Mouse (Mus musculus): ENCODE data around the gene Tmem253. TPM values are rescaled to one million over a fixed set of nuclear protein-coding genes. Genes with fewer than 3 reads are reported as not detected.
A peak's percentile ranks its signal among the peaks of the same experiment; 100 is the strongest.

The Tmem253 gene
- 0.62 and 2.0 TPM in 2 replicates for polyA plus RNA-seq (2014; fragmentation: Nextera tagmentation; extraction: Ambion mirVana)

DNA sequence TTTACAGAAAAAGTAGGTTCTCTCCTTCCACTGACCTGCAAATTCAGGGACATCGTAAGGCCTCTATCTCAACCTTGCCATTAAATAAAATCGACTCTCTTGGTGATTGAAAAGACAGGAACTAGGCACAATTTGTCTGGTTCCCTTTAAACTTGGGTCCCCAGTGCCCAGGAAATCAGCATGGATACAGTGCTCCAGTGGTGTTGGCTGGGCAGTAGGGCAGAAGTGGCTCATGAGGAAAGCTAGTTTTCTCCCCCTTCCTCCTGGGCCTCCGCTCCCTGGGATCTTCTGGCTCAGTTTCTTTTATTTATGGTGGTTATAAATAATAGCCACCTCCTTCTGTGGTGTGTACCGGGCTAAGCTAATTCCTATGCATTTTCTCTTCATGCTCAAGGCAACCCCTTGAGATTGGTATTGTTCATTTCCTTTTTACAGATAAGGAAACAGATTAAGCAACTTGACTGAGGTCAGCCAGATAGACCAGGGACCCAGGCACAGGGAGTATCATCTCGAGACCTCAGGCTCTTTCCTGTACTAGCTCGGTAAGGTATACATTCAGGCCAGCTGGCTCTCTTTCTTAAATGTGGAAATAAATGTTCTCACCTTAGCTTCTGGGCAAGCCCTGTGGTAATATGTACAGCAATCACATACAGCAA lies at the start of gene Tmem253:
Gene Tmem253 (plus strand): TSS at position 214 of the 656 bp plus-strand sequence.
- Histone ChIP-seq H3K4me3 (ENCODE audit: low read depth, low read length) (peak within 1 kb of the TSS; percentile 57), H3K27ac (ENCODE audit: low read length) (peak within 1 kb of the TSS; percentile 87), H3K27me3 (ENCODE audit: control insufficient read depth, insufficient read depth, low read length) (no peaks in the 10 kb centered on the region), H3K36me3 (ENCODE audit: control insufficient read depth, insufficient read depth, low read length) (no peaks in the 10 kb centered on the region), H3K9me3 (ENCODE audit: control insufficient read depth, low read depth, low read length) (no peaks in the 10 kb centered on the region), H3K4me1 (ENCODE audit: control insufficient read depth, insufficient read depth, low read length) (peaks cover 29% of the 10 kb centered on the region), H3K4me2 (replicated peaks; ENCODE audit: low read depth, low read length) (peak within 1 kb of the TSS; percentile 69), H3K9ac (replicated peaks; ENCODE audit: low read depth, low read length) (peak within 1 kb of the TSS; percentile 83)
- WGBS = 15% methylated on average over 6 of the region's 6 CpGs
- ATAC-seq (ENCODE audit: insufficient number of reproducible peaks, insufficient read depth, low FRiP score, low read depth) = no peak

DNA sequence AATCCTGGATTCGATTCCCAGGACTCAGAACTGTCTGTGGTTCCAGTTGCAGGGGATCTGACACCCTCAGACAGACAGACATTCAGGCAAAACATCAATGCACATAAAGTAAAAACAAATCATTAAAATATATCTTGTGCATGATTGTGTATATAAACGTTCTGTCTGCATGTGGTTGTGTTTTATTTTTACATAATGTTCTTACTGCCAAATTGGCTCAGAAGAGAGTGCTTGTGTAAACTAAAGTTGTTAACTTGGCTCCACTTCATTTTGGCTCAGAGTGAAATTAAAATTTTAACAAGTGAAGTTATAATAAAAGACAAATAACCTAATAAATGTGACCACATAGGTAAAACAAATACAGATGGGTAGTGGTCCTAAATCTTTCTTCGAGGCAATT lies 48.1 kb upstream of the Tmem253 start:
- ATAC-seq (ENCODE audit: insufficient number of reproducible peaks, insufficient read depth, low FRiP score, low read depth) = no peak
- Histone ChIP-seq H3K4me1 (ENCODE audit: control insufficient read depth, insufficient read depth, low read length) (no peaks in the 10 kb centered on the region), H3K27me3 (ENCODE audit: control insufficient read depth, insufficient read depth, low read length) (no peaks in the 10 kb centered on the region), H3K27ac (ENCODE audit: low read length) (no peak overlapping the region), H3K36me3 (ENCODE audit: control insufficient read depth, insufficient read depth, low read length) (no peaks in the 10 kb centered on the region), H3K4me2 (replicated peaks; ENCODE audit: low read depth, low read length) (no peak overlapping the region), H3K9me3 (ENCODE audit: control insufficient read depth, low read depth, low read length) (no peaks in the 10 kb centered on the region), H3K9ac (replicated peaks; ENCODE audit: low read depth, low read length) (no peak overlapping the region), H3K4me3 (ENCODE audit: low read depth, low read length) (no peak overlapping the region)
- 68% methylated on average over 3 of the region's 3 CpGs for WGBS

DNA sequence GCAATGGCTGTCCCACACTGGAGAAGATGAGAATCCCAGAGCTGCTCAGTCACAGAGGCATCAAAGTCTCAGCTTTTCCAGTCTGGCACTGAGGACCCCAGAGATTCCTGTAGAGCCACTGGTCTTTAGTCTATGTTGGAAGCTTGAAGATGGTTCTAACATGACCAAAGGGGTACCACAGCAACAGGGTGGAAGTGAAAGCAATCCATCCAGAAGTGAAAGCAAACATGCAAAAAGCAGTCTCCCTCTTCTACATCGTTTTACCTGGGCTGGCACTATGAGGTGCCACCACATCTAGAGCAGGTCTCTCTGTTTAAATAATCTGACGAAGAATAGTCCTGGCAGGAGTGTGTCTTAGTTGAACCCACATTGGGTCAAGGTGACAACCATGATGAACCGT lies 36.2 kb upstream of the Tmem253 start:
- no peak overlapping the region for H3K9ac ChIP-seq (replicated peaks; ENCODE audit: low read depth, low read length)
- H3K27ac ChIP-seq (ENCODE audit: low read length) = no peak overlapping the region
- H3K36me3 ChIP-seq (ENCODE audit: control insufficient read depth, insufficient read depth, low read length) = no peaks in the 10 kb centered on the region
- no peaks in the 10 kb centered on the region for H3K9me3 ChIP-seq (ENCODE audit: control insufficient read depth, low read depth, low read length)
- 83% methylated on average over 3 of the region's 3 CpGs for whole genome bisulfite sequencing
- no peak for ATAC-seq (ENCODE audit: insufficient number of reproducible peaks, insufficient read depth, low FRiP score, low read depth)
- H3K4me3 ChIP-seq (ENCODE audit: low read depth, low read length) = no peak overlapping the region
- no peaks in the 10 kb centered on the region for H3K27me3 ChIP-seq (ENCODE audit: control insufficient read depth, insufficient read depth, low read length)
- H3K4me2 ChIP-seq (replicated peaks; ENCODE audit: low read depth, low read length) = no peak overlapping the region
- H3K4me1 ChIP-seq (ENCODE audit: control insufficient read depth, insufficient read depth, low read length) = peaks cover 2% of the 10 kb centered on the region; the same call in 1 of the 2 replicates

DNA sequence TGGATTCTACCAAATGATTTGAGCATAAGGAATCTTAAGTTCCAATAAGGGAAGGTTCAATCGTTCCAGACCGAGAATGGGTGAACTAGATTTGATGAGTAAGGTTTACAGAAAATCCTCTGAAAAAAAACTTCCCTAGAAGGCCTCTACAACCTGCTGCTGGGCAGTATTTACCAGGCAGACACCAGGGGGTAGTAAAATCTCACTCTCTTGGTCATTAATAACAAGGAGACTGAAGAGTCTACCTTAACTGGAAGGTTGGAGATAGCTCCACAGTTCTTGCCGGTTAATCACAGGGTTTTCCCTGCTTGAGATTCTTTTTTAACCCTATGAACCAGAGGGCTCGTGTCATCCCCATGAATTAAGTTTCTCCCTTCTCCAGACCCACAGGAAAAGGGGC lies 32.2 kb upstream of the Tmem253 start:
- ATAC-seq (ENCODE audit: insufficient number of reproducible peaks, insufficient read depth, low FRiP score, low read depth) = no peak

DNA sequence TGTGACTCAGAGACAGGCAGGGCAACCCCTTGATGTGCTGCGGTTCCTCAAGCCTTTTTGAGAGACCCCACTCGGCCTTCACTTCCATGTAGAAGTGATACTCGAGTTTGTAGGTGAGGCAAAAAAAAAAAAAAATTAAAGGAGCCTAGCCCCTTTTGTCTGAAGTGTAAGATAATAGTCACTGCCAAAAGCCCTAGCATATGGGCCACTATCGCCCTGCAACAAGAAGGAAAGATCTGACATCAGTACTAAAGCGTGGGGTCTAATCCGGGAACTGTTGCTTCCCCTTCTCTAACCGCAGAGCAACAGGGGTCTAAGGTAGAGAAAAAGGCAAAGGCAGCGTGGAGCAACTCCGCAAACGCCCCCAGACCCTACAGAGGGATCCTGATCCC lies 31.6 kb upstream of the Tmem253 start:
- Histone ChIP-seq H3K36me3 (ENCODE audit: control insufficient read depth, insufficient read depth, low read length) (peaks cover 15% of the 10 kb centered on the region), H3K27ac (ENCODE audit: low read length) (peak overlapping the region; percentile 96; the same call in 1 of the 2 replicates), H3K4me1 (ENCODE audit: control insufficient read depth, insufficient read depth, low read length) (peaks cover 12% of the 10 kb centered on the region), H3K4me3 (ENCODE audit: low read depth, low read length) (peak overlapping the region; percentile 60), H3K9ac (replicated peaks; ENCODE audit: low read depth, low read length) (peak overlapping the region; percentile 77), H3K9me3 (ENCODE audit: control insufficient read depth, low read depth, low read length) (no peaks in the 10 kb centered on the region), H3K4me2 (replicated peaks; ENCODE audit: low read depth, low read length) (peak overlapping the region; percentile 79), H3K27me3 (ENCODE audit: control insufficient read depth, insufficient read depth, low read length) (no peaks in the 10 kb centered on the region)
- ATAC-seq (ENCODE audit: insufficient number of reproducible peaks, insufficient read depth, low FRiP score, low read depth) = no peak
- 19% methylated on average over 10 of the region's 10 CpGs for WGBS

More for the DNA sequence above, 32.2 kb upstream of the Tmem253 start:
- Histone ChIP-seq H3K36me3 (ENCODE audit: control insufficient read depth, insufficient read depth, low read length) (peaks cover 10% of the 10 kb centered on the region), H3K27ac (ENCODE audit: low read length) (no peak overlapping the region), H3K27me3 (ENCODE audit: control insufficient read depth, insufficient read depth, low read length) (no peaks in the 10 kb centered on the region), H3K4me3 (ENCODE audit: low read depth, low read length) (no peak overlapping the region), H3K9me3 (ENCODE audit: control insufficient read depth, low read depth, low read length) (no peaks in the 10 kb centered on the region), H3K9ac (replicated peaks; ENCODE audit: low read depth, low read length) (no peak overlapping the region), H3K4me2 (replicated peaks; ENCODE audit: low read depth, low read length) (no peak overlapping the region), H3K4me1 (ENCODE audit: control insufficient read depth, insufficient read depth, low read length) (peaks cover 12% of the 10 kb centered on the region)
- WGBS = 64% methylated on average over 4 of the region's 4 CpGs

DNA sequence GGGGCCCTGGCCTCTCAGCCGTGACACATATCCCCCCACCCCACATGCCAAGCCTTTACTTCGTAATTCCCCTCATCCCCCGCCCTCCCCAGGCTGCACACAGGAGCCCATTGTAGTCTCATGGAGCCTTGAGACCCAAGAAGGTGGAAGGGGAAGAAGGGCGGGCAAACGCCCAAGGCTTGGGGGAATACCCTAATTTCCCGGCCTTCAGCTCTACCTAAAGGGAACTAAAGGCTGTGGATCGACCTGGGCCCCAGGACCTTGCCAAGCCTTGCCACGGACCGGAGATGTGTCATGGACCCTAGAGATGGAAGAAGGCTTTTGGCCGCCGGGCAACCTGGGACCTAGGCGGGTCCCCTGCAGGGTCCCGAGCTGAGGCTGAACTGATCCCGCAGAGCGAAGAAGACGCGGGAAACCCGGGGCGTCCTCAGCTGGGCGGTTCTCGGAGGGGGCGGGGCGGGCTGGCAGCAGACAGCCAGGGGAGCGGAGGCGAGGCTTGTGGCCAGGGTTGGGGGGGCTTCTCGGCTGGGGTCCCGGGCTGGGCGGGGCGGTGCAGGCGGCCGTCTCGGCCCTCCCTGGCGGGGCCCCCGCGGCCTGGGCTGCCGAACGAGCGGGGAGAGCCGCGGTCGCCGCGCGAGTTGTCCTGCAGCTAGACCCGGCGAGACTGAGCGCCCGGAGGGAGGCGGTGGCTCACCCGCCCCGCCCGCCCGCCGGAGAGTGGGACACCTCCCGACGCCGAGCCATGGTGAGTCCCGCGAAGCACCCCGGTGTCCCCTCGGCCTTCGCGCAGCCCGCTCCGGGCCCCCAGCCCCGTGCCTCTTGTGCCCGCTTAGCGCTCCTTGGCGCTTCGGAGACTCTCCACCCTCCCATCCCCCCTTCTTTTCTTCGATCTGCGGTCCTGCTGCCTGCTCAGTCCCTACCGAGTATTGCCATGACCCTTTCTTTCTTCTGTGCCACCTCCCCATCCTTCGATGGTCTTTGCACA lies 30.9 kb upstream of the Tmem253 start, which contains the start of gene Arhgef40:
Gene Arhgef40 (plus strand): TSS at position 473 of the 985 bp plus-strand sequence.
- Histone ChIP-seq H3K4me3 (ENCODE audit: low read depth, low read length) (peak within 1 kb of the TSS; percentile 60), H3K36me3 (ENCODE audit: control insufficient read depth, insufficient read depth, low read length) (peaks cover 22% of the 10 kb centered on the region), H3K4me1 (ENCODE audit: control insufficient read depth, insufficient read depth, low read length) (peaks cover 12% of the 10 kb centered on the region), H3K4me2 (replicated peaks; ENCODE audit: low read depth, low read length) (peak within 1 kb of the TSS; percentile 79), H3K9me3 (ENCODE audit: control insufficient read depth, low read depth, low read length) (no peaks in the 10 kb centered on the region), H3K9ac (replicated peaks; ENCODE audit: low read depth, low read length) (peak within 1 kb of the TSS; percentile 77), H3K27ac (ENCODE audit: low read length) (peak within 1 kb of the TSS; percentile 96), H3K27me3 (ENCODE audit: control insufficient read depth, insufficient read depth, low read length) (no peaks in the 10 kb centered on the region)
- peak; percentile 87 for ATAC-seq (ENCODE audit: insufficient number of reproducible peaks, insufficient read depth, low FRiP score, low read depth)
- under 1% methylated on average over 64 of the region's 74 CpGs for WGBS

DNA sequence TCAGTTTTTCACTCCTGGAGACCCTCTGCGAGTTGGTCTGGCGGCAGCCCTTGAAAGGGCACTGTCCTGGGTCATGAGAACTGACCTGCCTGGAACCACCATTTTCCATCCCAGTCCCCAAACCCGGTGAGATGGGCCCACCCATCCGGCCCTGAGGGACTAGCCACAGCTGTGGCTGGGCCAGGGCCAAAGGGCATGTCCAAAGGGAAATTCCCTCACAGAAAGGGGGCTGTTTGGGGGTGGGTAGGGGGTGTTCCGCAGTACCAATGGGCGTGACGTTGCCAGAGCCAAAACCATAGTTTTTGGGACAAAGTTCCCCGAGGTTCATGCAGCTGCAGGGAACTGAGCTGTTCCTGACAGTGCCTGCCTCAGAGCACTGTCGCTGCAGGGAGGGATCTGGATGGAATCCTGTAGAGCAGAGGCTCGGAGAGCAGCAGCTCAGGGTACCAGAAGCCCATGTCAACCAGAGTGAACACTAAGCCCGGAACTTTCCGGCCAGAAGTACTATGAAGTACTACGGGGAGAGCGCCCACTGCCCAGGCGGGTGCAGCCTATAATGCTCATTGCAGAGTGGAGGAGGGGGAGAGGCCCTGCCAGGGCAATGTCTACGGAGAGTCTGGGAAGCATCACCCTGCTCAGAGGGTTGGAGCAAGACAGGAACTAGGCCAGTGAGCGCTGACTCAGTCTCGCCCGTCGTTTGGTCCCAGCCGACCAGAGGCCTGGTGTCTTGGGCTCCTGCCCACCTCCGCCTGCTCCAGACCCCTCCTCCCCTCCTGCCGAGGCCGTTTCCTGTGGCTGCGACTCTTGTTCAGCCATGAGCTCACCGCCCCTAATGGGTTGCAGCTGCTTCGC lies 29.9 kb upstream of the Tmem253 start:
- ATAC-seq (ENCODE audit: insufficient number of reproducible peaks, insufficient read depth, low FRiP score, low read depth) = peak; percentile 77
- Histone ChIP-seq H3K9me3 (ENCODE audit: control insufficient read depth, low read depth, low read length) (no peaks in the 10 kb centered on the region), H3K9ac (replicated peaks; ENCODE audit: low read depth, low read length) (peak overlapping the region; percentile 77), H3K4me1 (ENCODE audit: control insufficient read depth, insufficient read depth, low read length) (peaks cover 12% of the 10 kb centered on the region), H3K27me3 (ENCODE audit: control insufficient read depth, insufficient read depth, low read length) (no peaks in the 10 kb centered on the region), H3K4me2 (replicated peaks; ENCODE audit: low read depth, low read length) (peak overlapping the region; percentile 79), H3K4me3 (ENCODE audit: low read depth, low read length) (peak overlapping the region; percentile 60), H3K36me3 (ENCODE audit: control insufficient read depth, insufficient read depth, low read length) (peaks cover 31% of the 10 kb centered on the region), H3K27ac (ENCODE audit: low read length) (peak overlapping the region; percentile 96)
- 1% methylated on average over 27 of the region's 27 CpGs for WGBS

DNA sequence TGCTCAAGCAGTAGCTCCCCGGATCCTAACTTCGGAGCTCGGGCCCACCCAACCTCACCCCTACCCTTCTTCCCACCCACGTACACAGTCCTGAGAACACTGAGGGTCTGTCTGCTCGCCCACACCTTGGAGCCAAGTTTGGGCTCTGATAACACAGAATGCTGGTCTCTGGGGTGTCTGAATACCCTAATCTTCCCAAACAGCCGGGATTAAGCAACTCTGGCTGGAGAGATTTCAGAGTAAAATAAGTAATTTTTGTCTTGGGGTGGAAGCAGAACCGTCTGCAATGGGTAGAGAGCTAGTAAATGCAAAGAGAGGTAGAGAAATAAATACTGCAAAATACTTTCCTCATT lies 29.3 kb upstream of the Tmem253 start:
- H3K9ac ChIP-seq (replicated peaks; ENCODE audit: low read depth, low read length) = peak overlapping the region; percentile 77
- no peak for ATAC-seq (ENCODE audit: insufficient number of reproducible peaks, insufficient read depth, low FRiP score, low read depth)
- H3K4me3 ChIP-seq (ENCODE audit: low read depth, low read length) = peak overlapping the region; percentile 60
- peaks cover 12% of the 10 kb centered on the region for H3K4me1 ChIP-seq (ENCODE audit: control insufficient read depth, insufficient read depth, low read length)
- no peaks in the 10 kb centered on the region for H3K27me3 ChIP-seq (ENCODE audit: control insufficient read depth, insufficient read depth, low read length)
- peak overlapping the region; percentile 79 for H3K4me2 ChIP-seq (replicated peaks; ENCODE audit: low read depth, low read length)
- H3K9me3 ChIP-seq (ENCODE audit: control insufficient read depth, low read depth, low read length) = no peaks in the 10 kb centered on the region
- peak overlapping the region; percentile 96 for H3K27ac ChIP-seq (ENCODE audit: low read length)
- H3K36me3 ChIP-seq (ENCODE audit: control insufficient read depth, insufficient read depth, low read length) = peaks cover 37% of the 10 kb centered on the region
- WGBS = 5% methylated on average over 7 of the region's 7 CpGs

All from stomach, embryonic 14.5 days (tissue).